Mouse (Mus musculus) layer of hippocampus, adult 9-11 months (tissue): Measurements from ENCODE around the gene Il4.

Experiments used
- DNase-seq: peaks from one replicate; pipeline ENCODE4 v3.0.0; 2022

The Il4 gene

DNA sequence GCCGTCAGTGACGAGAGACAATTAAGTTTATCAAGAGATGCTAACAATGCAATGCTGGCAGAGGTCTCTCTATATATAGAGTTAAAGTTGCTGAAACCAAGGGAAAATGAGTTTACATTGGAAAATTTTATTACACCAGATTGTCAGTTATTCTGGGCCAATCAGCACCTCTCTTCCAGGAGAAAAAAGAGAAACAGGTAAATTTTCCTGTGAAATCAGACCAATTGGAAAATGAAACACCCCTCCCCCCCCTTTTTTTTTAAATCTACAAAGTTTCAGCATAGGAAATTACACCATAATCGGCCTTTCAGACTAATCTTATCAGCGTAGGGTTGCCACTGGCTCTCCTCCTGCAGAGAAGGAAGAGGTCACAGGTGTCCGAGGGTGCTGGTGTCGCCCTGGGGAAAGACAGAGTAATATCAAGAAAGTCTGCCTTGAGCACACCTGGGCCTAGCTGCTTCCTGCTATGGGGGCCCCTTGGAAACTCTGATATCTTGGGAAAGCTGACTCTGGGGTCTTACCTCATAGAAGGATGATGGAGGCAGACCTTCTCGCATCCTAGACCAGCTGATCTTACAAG lies at the start of gene Il4:
Il4 (minus strand) TSS at position 51 of the 580 bp plus-strand sequence.
- DNase-seq: no peak

DNA sequence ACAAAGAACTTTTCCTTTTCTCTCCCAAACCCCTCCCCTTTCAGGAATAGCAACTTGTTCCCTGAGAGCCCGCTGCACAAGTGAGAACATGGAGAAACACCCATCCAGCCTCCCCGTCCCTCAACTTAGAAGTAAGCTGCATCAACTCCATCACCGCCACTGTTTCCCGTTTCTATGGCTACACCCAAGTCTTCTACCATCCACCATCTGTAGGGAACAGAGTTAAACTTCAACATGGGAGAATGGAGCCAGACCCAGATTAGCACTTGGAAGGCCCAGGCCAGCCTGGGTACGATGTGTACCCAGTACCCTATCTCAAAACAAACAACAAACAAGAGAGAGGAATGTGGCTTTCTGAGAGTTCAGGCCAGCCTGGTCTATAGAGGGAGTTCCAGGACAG lies 45.6 kb upstream of the Il4 start:
- peak; percentile 15 for DNase-seq

DNA sequence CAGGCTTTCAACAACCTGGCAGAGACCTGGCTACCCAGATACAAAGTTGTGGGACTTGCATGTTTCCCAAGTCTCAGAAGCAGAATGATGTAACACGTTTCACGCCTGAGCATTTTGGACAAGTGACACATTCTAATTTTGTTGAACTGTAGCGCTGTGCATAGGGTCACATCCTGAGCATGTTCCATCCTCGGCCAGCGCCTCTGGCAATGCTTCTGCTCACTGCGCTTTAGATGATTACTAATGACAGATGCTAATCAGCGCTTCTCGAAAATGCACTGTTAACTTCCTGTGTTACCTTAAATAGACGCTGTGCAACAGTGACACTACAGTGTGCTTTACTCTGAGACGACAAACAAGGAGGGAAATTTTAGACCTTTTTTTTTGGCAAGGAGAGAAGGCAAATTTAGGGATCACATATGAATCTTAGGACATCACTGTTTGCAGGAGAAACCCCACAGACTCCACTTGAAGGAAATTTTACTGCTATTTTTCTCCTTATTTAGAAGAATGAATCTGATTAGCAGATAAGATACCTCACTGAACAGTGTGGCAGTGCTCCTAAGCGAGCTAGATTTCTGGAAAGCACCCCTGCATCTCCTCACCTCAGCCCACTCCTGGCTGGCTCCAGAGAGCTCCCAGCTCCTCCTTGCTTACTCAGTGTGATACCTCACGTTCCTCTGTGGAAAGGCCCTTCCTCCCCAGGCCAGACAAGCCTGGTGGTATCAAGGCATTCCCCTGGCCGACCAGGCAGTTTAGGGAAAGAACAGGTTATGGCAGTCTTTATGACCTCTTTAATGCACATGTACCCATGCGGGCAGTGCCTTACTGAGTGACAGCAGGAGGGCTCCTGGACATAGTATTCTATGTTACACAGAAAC lies 44.6 kb upstream of the Il4 start:
- peak; percentile 17 for DNase-seq

DNA sequence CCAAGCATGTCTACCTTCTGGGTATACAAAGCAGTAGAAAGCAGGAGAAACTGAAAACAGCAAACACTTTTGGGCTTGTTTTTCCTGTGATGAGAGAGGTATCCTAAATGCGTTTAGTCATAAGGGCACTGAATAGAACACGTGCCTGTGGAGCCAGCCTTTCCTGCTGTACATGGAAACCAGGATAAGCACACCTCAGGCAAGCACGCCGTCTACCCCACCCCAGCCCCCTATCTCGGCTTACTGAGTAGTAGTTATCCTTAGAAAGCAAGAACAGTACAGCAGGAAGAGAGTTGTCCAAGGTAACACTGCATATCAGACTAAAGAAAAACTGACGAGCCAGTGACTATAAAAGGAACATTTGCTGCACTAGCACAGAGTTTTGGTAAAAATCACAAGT lies 39.4 kb upstream of the Il4 start:
- DNase-seq: no peak

DNA sequence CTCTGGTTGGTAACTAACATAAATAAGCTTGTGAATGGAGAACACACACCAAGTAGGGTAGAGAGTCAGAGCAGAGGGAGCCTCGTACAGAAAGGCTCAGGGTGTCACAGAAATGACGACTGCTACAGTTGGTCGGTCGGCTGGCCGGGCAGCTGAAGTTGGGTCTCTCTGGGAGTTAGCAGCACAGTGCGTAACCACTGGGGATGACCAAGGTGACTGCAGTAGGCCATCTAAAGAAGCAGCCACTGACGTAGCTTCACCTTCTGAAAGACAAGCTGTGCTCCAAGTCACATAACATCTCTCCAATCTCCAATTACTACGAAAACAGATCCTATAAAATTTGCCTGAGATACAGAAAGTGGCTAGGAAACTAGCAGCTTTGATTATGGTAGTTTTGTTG lies 38.9 kb upstream of the Il4 start:
- DNase-seq: no peak

DNA sequence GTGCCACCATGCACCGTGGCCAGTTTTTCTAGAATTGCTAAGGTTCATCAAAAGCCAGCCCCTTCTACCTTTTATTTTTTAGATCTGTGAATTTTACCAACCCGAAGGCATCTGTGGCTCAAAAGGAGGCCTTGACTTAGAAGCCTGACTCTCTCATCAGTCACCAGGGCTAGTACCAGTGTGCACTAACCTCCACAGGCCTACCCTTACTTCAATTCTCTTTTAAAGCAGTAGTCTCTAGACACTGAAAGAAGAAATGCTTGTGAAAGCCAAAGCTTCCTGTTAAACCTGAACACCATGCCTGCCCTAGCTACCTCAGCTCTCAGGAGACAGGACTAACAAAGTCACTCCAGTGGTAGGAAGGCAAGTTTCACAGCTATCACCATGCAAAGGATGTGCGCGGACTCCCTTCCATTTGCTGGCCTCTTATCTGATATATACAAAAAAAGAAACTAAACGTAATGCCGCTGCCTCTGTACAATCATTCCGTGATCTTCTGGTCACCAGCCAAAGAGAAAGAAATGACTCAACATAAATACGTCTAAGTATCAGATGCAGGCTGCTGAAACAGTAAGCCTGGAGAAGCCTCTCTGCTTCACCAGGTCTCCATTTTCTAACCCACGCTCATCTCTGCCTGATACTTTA lies 38.2 kb upstream of the Il4 start:
- no peak for DNase-seq

DNA sequence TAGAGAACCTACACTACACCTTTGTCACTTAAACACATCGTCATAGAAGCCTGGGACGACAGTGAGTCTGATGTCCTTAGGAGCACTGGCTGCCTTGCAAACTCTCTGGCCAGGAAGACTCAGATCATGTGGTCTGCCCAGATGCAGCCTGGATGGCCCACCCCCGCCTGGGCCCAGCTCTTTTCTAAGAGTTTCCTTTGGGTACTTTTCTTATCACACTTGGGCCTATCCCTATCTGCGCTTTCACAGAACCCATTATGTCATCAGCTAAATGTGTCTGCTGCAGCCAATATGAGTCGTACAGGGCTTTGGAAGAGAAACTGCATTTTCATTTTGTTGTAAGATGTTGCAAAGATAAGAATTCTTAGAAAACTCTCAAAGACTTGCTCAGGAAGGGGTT lies 36.6 kb upstream of the Il4 start:
- DNase-seq: no peak

DNA sequence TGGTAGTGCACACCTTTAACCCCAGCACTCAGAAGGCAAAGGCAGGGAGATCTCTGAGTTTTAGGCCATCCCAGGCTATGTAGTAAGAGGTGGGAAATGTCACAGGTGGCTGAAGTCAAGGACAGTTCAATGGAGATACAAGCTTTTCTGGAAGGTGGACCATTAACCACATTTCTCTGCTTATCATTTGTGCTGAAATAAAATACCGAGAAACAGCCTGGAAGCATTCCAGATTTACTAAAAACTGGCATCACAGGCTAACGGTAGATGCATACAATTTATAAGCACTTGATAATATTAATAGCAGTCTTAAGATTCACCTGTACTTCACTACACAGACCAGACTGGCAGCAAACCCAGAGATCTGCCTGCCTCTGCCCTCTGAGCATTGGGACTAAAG lies 34.0 kb upstream of the Il4 start:
- no peak for DNase-seq

DNA sequence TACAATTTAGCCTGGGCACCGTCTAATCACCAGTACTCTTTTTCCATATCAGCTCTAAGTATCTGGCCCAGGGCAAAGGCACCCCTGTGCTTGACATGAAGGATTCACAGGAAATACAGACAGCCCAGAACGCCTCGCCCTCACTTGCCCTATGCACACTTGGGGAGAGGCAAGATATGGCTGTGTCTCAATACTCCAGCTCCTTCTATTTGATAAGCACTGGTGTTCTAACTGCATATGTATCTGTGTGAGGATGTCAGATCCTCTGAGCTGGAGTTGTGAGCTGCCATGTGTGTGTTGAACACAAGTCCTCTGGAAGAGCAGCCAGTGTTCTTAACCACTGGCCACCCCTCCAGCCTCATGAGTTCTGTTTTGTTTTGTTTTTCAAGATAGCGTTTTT lies 33.0 kb upstream of the Il4 start:
- DNase-seq: no peak

DNA sequence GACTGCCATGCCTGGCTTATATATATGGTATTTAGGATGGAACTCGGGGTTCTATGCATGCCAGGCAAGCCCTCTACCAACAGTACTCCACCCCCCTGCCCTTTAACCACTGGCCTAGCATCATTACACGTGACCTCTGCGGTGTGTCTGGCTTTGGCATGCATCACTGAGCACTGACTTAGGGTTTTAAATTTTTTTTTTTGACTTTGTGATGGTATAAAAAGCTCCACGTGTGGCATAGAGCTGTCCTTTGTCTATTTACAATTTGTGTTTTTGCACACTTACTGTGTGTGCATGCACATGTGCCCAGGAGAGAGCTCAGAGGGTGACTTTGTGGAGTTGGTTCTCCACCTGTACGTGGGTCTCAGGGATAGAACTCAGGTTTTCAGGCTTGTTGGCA lies 25.5 kb upstream of the Il4 start:
- DNase-seq: no peak

DNA sequence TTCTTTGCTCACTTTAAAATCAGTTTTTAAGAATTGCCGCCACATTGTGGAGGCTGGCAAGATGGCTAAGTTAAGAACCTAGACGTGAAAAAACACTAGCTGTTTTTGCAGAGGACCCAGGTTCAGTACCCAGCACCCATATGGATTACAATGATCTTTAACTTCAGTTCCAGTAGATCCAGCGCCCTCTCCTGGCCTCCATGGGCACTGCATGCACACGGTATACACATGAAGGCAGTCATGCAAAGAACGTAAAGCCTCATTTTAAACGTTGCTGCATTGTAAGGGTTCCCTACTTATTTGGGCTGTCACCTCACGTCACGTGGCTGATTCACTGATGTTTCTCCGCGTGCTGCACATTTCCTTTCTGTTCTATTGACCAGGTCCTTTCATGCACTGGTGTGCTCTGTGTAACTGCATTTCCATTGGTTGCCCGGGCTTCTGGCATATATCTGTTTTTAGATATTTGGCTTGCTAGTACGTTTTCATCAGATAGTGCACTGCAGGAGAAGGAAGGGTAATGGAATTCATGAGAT lies 24.3 kb upstream of the Il4 start:
- DNase-seq: no peak

DNA sequence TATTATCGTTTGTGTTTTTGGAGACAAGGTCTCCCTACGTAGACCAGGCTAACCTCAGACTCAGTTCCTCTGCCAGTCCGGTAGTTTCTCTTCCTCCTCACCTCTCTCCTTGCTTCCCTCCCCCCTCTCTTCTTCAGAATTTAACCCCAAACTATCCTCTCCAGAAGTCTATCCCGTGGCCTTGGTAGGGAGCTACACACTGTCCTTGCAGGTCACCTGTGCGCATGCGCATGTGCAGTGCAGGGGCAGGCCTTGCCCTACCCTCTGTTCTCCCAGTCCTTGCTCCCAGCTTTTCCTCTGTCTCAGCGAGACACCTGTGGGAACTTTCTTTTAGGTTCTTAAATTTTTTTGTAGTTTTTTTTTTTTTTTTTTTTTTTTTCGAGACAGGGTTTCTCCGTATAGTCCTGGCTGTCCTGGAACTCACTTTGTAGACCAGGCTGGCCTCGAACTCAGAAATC lies 19.4 kb upstream of the Il4 start:
- no peak for DNase-seq

DNA sequence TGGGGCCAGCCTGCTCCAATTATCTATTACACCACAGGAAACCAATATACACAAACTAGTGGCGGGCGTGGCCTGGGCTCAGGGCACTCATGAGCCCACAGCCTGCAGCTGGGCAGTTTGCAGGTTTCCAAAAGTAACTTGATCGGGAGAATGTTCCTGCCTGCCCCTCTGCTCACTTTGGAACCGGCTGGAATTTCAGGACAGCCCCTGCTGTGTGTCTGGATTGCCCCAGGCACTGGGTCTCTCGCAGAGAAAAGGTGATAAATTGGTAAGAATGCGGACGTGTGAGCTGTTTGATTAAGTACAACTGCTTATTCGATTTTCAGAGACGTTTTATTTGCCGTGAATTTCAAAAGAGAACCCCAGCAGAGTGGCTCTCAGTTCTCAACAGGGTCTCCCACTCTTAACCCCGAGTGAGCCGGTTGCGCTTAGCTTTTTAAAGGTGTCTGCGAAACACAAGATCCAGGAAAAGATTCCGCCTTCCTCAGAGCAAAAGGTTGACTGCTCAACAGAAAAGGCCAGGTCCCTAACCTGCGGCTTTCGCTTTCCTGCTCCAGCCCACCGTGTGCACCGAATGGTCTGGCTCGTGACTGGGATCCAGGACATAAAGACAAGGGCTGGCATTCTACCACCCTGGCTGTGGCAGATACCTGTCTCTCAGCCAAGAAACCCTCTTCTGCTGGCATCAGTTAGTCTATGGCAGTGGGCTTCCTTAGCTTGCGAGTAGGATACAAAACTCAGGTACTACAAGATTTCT lies 18.8 kb upstream of the Il4 start:
- DNase-seq: no peak

DNA sequence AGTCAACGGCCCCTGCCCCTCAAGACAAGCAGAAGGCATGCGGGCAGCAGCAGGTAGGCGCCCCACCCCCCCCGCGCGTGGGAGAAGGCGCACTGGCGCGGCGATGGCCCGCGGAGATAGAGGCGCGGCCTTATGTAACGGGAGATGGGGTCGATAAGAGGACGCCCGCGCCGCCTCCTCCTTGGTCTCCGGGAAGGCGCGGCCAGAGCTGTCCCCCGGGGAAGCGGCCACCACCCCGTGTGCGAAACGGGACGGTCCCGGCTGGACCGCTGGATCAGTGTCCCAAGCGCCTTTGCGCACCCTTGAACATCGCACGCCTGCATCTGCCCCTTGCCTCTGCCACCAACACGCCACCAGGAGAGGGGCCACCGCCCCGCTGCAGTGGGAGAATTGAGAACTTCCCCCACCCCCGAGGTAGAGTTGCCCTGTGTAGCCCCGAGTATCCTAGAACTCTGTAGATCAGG lies 17.7 kb upstream of the Il4 start:
- DNase-seq: no peak

DNA sequence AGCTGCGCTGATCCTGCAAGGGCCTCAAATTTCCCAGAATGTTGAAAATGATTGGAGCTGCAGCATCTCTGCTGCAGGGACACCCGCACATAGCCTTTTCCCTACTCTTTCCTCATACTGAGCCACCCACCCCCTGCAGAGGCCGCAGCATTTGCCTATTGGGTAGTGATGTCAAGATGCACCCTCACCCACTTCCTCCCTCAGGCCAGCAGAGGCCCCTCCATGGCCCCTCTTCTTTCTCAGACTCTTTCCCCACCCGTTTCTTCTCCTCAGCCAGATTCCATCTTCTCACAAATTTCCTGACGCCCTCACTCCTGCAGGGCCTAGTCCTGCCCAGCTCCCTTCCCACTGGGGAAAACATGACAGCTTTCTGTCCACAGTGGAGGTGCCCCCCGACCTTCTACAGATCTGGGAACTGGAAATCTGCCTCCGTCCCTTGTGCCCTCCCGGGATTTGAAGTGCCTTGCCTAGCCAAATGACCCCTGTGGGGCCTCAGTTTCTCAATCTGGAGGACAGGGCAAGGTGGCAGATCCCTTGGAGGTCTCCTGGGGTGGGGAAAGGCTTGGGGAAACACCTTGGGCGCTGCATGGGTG lies 17.2 kb upstream of the Il4 start:
- no peak for DNase-seq

DNA sequence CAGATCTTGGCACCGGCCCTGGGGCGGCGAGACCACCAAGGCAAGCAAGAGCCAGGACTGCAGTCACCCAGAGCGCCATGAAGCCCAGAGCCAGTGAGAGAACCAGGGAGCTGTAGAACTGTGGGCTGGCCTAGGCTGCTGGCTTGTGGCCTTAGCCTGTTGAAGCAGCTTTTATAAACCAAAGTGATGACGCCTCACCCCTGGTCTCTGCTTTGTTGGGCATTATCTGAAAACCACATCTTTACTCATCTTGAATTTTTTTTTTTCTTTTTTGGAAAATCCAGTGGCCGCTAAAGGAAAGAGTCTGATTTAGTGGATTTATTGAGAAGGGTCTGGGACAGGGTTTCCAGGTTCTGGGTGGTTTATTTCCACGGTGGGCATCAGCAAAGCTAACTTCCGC lies 16.1 kb upstream of the Il4 start, which contains the start of gene Il13:
Il13 (minus strand) TSS at position 147 of the 400 bp plus-strand sequence.
- DNase-seq: no peak

DNA sequence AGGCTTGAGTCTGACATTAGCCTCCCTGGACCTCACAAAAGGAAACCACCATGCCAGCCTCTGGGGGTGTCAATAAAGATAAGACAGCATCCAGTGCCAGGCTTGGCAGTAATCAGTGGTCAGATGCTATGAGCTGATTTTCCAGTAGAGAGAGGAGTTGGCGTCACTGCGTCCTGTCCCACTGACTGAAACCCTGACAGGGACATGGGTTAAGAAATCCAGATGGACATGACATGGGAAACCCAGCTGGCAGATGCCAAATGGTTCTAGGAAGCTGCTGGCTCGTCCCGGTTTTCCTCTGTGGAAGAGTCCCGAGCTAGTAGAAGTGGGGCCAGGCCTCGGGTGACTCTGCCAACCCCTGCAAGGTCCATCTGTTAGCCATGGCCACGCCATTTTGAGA lies 15.2 kb upstream of the Il4 start:
- no peak for DNase-seq

DNA sequence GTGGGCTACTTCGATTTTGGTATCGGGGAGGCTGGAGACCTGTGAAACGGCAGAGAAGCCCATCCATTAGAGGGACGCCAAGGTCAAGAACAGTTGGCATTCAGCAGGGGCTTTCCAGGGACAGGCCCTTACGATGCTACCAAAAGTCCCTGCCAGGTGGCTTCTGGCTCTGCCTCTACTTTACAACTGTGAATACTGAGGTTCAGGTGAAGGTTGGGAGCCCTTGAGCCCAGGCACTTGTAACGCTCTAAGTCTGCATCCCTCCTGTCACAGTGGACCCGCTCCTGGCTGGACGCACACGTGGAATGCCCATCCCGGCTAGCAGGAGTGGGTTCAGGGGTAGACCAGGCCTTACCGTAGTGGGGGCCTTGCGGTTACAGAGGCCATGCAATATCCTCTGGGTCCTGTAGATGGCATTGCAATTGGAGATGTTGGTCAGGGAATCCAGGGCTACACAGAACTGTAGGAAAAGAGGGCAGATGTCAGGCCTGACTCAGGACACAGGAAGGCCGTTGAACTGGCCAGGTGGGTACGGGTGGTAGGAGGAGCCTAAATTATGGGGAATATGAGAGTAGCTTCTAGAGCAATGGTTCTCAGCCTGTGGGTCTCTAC lies 13.8 kb upstream of the Il4 start:
- no peak for DNase-seq

DNA sequence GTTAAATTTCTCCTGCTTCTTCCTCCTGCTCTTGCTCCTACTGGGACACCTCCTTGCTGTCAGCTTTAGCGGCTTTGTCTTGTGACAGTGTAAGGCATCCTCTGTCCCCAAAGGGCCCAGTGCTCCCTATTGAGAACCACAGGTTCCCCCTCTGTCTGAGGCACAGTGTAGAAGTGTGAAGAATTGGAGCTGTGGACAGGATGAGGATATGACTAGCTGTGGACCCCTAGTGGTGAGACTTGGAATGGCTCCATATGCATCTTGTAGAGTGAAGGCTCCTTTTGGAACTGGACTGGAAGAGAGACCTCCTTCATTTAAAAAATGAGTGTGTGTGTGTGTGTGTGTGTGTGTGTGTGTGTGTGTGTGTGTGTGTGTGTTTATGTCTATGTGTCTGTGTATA lies 9.4 kb upstream of the Il4 start:
- peak; percentile 69 for DNase-seq

DNA sequence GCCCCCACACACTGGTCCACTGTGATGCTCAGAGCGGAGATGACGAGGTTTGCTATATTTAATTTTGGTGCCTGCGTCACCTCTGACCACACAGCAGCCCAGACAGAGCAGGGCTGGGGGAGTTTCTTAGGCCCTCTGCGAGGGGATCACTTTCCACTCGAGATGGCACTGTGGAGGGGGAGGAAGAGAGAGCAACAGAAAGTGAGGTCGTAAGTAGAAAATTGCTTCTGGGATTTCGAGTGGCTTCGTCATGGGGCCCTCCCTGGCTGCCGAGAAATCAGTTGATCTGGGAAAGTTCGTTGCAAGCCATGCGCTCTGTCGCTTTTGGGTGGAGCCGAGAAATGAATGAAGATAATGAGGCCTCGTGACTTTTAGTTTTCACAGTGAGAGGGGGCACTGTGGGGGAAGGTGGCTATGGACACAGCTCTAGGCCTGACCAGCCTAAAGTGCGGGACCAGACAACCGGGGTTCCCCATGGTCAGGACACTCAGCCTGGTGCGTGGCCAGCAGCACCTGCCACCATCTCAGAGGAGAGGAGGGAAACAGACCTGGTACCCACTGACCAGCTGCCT lies 8.4 kb upstream of the Il4 start:
- no peak for DNase-seq

DNA sequence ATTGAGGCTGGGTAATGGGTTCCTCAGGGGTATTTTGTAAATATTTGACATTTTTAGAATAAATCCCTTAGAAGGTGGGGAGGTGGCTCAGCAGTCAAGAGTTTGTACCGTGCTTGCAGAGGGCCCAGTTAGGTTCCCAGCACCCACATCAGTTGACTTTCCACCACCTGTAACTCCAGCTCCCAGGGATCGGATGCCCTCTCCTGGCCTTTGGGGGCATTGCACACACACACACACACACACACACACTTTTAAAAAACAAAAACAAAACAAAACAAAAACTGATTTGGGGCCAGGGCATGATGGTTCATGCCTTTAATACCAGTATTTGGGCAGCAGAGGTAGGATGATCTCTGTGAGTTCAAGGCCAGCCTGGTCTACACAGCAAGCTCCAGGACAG lies 5.7 kb upstream of the Il4 start:
- no peak for DNase-seq

DNA sequence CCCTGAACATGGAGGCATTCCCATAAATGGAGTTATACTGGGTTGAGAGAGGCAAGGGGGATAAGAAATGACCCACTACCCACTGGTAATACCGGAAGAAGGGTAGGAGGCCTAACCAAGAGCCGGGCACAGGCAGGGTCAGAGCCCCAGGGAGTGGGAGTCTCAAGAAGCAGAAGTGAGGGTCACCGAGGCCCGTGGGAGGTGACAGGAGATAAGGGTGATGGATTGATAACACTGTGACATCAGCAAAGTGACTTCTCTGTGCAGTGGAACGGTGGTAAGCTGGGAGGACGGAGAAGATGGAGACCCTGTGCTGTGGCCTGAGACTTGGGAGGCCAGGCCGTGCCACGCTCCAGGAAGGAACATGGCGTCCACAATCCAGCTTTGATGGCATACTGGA lies 5.1 kb upstream of the Il4 start:
- no peak for DNase-seq
